Mouse (Mus musculus) heart, embryonic 16.5 days (tissue): ENCODE data around the gene Olfr960. TPM values are rescaled to one million over a fixed set of nuclear protein-coding genes. Genes with fewer than 3 reads are reported as not detected.

Source experiments
- ATAC-seq: fragments of 200-750 bp; cut with Nextera tagmentation; replicated peaks from 2 replicates; pipeline ENCODE4 v1.8.0; 2017; ENCODE audit warnings: moderate number of reproducible peaks; ENCODE audit not compliant: insufficient read depth, low FRiP score; ENCODE audit errors: extremely low read depth
- H3K27ac ChIP-seq: fragments of 300-500 bp; sonication (generic); 2 replicates; pipeline ENCODE4 v1.5.1; 2014; ENCODE audit warnings: mild to moderate bottlenecking, low read length, control low read depth, moderate library complexity
- H3K27me3 ChIP-seq: fragments of 300-500 bp; sonication (generic); 2 replicates; pipeline ENCODE4 v1.6.1; 2014; ENCODE audit warnings: low read length, mixed read lengths; ENCODE audit not compliant: control insufficient read depth, insufficient read depth
- H3K36me3 ChIP-seq: fragments of 300-500 bp; sonication (generic); 2 replicates; pipeline ENCODE4 v1.6.1; 2014; ENCODE audit not compliant: control insufficient read depth, insufficient read depth
- H3K4me1 ChIP-seq: fragments of 300-500 bp; sonication (generic); 2 replicates; pipeline ENCODE4 v1.6.1; 2014; ENCODE audit warnings: low read length, mixed read lengths; ENCODE audit not compliant: control insufficient read depth, insufficient read depth
- H3K4me2 ChIP-seq: fragments of 300-500 bp; sonication (generic); 2 replicates; pipeline ENCODE4 v1.6.1; 2014; ENCODE audit warnings: low read depth, mild to moderate bottlenecking, control low read depth, low read length
- H3K4me3 ChIP-seq: fragments of 300-500 bp; sonication (generic); 2 replicates; pipeline ENCODE4 v1.5.1; 2014; ENCODE audit warnings: mild to moderate bottlenecking, control low read depth, low read length
- H3K9ac ChIP-seq: fragments of 300-500 bp; sonication (generic); 2 replicates; pipeline ENCODE4 v1.6.1; 2014; ENCODE audit warnings: low read length, control low read depth
- H3K9me3 ChIP-seq: fragments of 300-500 bp; sonication (generic); replicated peaks from 2 replicates; pipeline ENCODE4 v1.6.1; 2016; ENCODE audit warnings: low read length; ENCODE audit not compliant: control insufficient read depth
- WGBS: fragments of 180-500 bp; shearing (Covaris S2); extraction: QIAGEN DNeasy Blood & Tissue Kit; methylation state at CpG from one replicate; pipeline ENCODE4 v1.1.7; 2014; 5-methylcytosine and 5-hydroxymethylcytosine counted together
- polyA plus RNA-seq: library from polyadenylated mRNA; unstranded; fragments of >200 nt; fragmentation: Nextera tagmentation; extraction: Ambion mirVana; gene quantifications from 2 replicates; pipeline ENCODE4 v1.2.1, GENCODE M21; 2015

Olfr960 gene
- polyA plus RNA-seq, 1 experiment from 2014 or later: not detected

DNA sequence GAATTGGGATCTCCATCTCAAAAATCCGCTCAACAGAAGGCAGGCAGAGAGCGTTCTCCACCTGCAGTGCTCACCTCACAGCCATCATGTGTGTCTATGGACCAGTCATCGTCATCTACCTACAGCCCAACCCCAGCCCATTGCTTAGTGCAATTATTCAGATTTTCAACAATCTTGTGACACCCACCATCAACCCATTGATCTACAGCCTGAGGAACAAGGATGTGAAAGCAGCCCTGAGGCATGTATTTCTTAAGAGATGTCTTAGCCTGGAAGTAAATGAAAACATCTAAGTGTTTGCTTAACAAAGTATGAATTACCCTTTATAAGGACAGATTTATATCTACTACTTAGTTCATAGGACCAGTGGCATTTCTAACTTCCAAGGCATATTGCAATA lies 2.6 kb downstream of the Olfr960 start:
- no peak overlapping the region for H3K27ac ChIP-seq
- no peak for ATAC-seq
- whole genome bisulfite sequencing: 77% methylated on average over 3 of the region's 3 CpGs
- H3K4me2 ChIP-seq: no peak overlapping the region
- H3K9me3 ChIP-seq: no peaks in the 10 kb centered on the region
- H3K4me3 ChIP-seq: no peak overlapping the region
- H3K27me3 ChIP-seq: no peaks in the 10 kb centered on the region
- H3K4me1 ChIP-seq: no peaks in the 10 kb centered on the region
- no peak overlapping the region for H3K9ac ChIP-seq
- no peaks in the 10 kb centered on the region for H3K36me3 ChIP-seq

DNA sequence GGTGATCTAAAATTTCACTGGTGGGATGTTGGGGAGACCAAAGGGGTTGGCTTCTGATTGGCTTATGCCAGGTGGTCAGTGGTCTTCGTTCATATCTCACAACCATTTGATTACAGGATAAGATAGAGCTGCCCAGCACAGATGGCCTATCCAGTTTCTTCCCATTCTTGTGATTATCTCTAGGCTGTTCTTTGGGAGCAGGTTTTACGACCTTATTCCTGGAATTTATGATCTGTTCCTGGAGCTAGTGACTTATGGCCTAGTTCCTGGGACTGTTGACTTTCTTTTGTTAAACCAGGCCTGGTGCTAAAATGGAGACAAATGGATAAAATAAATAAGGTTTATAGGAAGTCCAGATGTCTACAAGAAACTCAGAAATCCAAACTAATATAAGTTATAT lies 3.5 kb downstream of the Olfr960 start:
- H3K36me3 ChIP-seq: no peaks in the 10 kb centered on the region
- WGBS: 52% methylated on average over 2 of the region's 2 CpGs
- H3K27ac ChIP-seq: no peak overlapping the region
- no peak for ATAC-seq
- H3K4me3 ChIP-seq: no peak overlapping the region
- no peaks in the 10 kb centered on the region for H3K27me3 ChIP-seq
- no peaks in the 10 kb centered on the region for H3K4me1 ChIP-seq
- H3K9ac ChIP-seq: no peak overlapping the region
- no peaks in the 10 kb centered on the region for H3K9me3 ChIP-seq
- no peak overlapping the region for H3K4me2 ChIP-seq

DNA sequence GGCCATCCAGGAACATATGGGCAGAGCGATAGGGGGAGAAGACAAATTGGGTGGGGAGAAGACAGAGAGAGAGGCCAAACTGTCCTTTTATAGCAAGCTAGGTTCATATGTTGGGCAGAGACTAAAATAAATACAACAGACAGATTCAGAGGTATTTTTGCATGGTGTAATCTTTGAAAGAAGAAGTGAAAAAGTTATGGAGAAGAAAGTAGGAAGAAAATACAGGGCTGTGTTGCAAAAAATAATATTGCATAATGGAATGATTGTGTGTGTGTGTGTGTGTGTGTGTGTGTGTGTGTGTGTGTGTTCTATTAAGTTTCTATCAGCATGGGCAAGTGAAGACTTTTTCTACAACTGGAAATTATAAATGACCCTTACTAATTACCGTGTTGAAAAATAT lies 7.9 kb downstream of the Olfr960 start:
- no peak overlapping the region for H3K9ac ChIP-seq

DNA sequence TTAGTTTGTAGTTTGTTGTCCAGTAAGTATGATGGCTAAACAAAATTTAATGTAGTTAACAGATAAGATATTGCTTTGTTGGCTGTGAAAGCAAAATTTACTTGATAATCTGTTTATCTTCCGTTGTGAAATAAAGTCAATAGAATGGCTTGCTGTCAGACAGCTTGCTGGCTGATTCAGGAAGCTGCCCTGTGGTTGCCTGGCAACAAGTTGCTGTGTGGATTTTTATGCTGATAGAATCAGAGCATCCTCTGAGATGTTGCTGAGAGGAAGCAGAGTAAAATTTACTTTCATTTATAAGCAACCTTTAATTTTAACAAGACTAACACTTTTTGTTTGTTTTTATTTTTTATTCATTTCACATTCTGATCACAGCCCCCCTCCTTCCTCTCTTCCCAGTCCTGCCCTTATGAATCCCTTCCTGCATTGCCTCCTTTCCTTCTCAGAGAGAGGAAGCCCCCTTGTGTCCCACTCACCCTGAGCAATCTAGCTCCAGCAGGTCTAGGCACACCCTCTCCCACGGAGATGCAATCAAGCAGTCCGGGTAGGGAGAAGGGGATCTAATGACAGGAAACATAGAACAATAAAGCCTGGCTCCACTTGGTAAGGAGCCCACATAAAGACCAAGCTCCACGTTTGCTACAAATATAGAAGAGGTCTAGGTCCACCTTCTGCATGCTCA lies 12.9 kb downstream of the Olfr960 start:
- no peak overlapping the region for H3K27ac ChIP-seq
- no peaks in the 10 kb centered on the region for H3K27me3 ChIP-seq
- no peaks in the 10 kb centered on the region for H3K4me1 ChIP-seq
- no peak for ATAC-seq
- H3K4me2 ChIP-seq: no peak overlapping the region
- 25% methylated on average over 4 of the region's 4 CpGs for WGBS
- H3K4me3 ChIP-seq: no peak overlapping the region
- H3K9ac ChIP-seq: no peak overlapping the region
- H3K9me3 ChIP-seq: no peaks in the 10 kb centered on the region
- H3K36me3 ChIP-seq: no peaks in the 10 kb centered on the region

More for the DNA sequence above, 7.9 kb downstream of the Olfr960 start:
- no peaks in the 10 kb centered on the region for H3K9me3 ChIP-seq
- no peaks in the 10 kb centered on the region for H3K4me1 ChIP-seq
- no peak overlapping the region for H3K4me3 ChIP-seq
- H3K27ac ChIP-seq: no peak overlapping the region
- ATAC-seq: no peak
- WGBS: 76% methylated on average over 2 of the region's 2 CpGs
- H3K4me2 ChIP-seq: no peak overlapping the region
- no peaks in the 10 kb centered on the region for H3K27me3 ChIP-seq
- no peaks in the 10 kb centered on the region for H3K36me3 ChIP-seq

DNA sequence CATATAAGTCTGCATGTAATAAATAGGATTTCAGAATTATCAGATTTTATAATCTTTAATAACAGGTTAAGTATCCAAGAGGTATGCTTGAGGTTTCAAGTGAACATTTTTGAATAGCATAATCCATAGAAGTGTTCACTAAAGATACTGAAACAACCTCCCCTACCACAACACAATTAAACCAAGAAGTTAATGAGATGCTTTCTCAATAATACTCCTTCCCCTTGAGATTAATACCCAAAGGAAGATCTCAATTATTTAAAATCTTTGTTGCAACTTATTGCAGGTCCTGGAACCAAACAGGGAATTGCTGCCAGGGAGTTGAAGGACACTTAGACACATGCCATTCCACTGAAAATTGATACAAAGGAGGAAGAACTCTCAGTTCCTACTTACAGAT lies 23.6 kb downstream of the Olfr960 start, which contains the start of gene Olfr961:
TSS of gene Olfr961 (plus strand) at position 301 of the 400 bp plus-strand sequence.
- Histone ChIP-seq H3K27ac (no peak within 1 kb of the TSS), H3K4me2 (no peak within 1 kb of the TSS), H3K27me3 (no peaks in the 10 kb centered on the region), H3K4me1 (no peaks in the 10 kb centered on the region), H3K9me3 (no peaks in the 10 kb centered on the region), H3K36me3 (no peaks in the 10 kb centered on the region), H3K4me3 (no peak within 1 kb of the TSS), H3K9ac (no peak within 1 kb of the TSS)
- ATAC-seq: no peak

DNA sequence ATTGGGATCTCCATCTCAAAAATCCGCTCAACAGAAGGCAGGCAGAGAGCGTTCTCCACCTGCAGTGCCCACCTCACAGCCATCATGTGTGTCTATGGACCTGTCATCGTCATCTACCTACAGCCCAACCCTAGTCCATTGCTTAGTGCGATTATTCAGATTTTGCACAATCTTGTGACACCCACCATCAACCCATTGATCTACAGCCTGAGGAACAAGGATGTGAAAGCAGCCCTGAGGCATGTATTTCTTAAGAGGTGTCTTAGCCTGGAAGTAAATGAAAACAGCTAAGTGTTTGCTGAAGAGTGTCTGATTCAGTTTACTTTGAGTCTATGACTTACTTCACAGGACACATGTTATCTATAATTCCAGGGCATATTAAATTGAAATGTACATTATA lies 26.2 kb downstream of the Olfr960 start:
- 81% methylated on average over 4 of the region's 4 CpGs for WGBS
- no peak overlapping the region for H3K27ac ChIP-seq
- no peak for ATAC-seq

DNA sequence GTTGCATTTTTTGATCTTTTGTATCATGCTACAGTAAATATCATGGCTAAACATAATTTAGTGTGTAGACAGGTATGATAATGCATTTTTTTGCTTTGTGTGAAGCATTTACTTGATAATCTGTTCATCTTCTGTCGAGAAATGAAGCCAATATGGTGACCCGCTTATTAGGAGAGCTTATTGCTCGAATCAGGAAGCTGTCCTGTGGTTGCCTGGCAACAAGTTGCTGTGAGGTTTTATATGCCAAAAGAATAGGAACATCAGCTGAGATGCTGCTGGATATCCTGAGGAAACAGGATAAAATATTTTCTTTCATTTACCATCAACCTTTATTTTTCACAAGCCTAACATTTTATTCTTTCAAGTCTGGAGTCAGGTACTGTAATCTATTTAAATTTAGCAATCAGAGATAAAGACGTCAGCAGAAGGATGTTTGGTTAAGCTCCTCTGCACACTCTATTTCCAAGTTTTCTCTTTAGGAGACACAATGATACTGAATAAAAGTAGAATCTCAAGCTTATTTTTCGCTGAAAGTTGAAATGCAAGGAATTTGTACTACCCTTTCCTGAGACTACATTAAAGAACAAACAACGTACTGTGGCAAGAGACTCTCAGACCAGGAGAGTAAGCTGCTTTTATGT lies 33.7 kb downstream of the Olfr960 start:
- no peaks in the 10 kb centered on the region for H3K9me3 ChIP-seq
- ATAC-seq: no peak
- no peak overlapping the region for H3K4me2 ChIP-seq
- H3K4me3 ChIP-seq: no peak overlapping the region
- H3K4me1 ChIP-seq: no peaks in the 10 kb centered on the region
- no peak overlapping the region for H3K27ac ChIP-seq
- H3K36me3 ChIP-seq: no peaks in the 10 kb centered on the region
- 54% methylated on average over 6 of the region's 6 CpGs for WGBS
- no peaks in the 10 kb centered on the region for H3K27me3 ChIP-seq
- no peak overlapping the region for H3K9ac ChIP-seq

More for the DNA sequence above, 26.2 kb downstream of the Olfr960 start:
- no peaks in the 10 kb centered on the region for H3K9me3 ChIP-seq
- no peaks in the 10 kb centered on the region for H3K36me3 ChIP-seq
- no peaks in the 10 kb centered on the region for H3K27me3 ChIP-seq
- no peak overlapping the region for H3K4me2 ChIP-seq
- H3K9ac ChIP-seq: no peak overlapping the region
- no peaks in the 10 kb centered on the region for H3K4me1 ChIP-seq
- no peak overlapping the region for H3K4me3 ChIP-seq

DNA sequence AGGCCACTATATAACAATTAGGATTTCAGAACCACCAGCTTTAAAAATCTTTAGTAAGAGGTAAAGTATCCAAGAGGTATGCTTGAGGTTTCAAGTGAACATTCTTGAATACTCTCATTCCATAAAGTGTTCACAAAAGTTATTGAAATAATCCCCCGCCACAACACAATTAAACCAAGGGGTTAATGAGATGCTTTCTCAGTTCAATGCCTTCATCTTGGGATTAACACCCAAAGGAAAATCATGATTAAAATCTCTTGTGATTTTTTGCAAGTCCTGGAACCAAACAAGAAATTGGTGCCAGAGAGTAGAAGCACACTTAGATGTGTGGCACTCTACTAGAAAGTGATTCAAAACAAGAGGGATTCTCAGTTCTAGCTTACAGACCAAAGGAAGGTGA lies 45.7 kb downstream of the Olfr960 start, which contains the start of gene Olfr963:
TSS of gene Olfr963 (plus strand) at position 301 of the 400 bp plus-strand sequence.
- no peaks in the 10 kb centered on the region; the same call in 1 of the 2 replicates for H3K9me3 ChIP-seq
- H3K4me2 ChIP-seq: no peak within 1 kb of the TSS
- H3K27me3 ChIP-seq: no peaks in the 10 kb centered on the region
- 84% methylated on average over 1 of the region's 1 CpGs for WGBS
- H3K4me1 ChIP-seq: no peaks in the 10 kb centered on the region
- ATAC-seq: no peak
- H3K9ac ChIP-seq: no peak within 1 kb of the TSS
- H3K36me3 ChIP-seq: no peaks in the 10 kb centered on the region
- H3K27ac ChIP-seq: no peak within 1 kb of the TSS
- no peak within 1 kb of the TSS for H3K4me3 ChIP-seq

DNA sequence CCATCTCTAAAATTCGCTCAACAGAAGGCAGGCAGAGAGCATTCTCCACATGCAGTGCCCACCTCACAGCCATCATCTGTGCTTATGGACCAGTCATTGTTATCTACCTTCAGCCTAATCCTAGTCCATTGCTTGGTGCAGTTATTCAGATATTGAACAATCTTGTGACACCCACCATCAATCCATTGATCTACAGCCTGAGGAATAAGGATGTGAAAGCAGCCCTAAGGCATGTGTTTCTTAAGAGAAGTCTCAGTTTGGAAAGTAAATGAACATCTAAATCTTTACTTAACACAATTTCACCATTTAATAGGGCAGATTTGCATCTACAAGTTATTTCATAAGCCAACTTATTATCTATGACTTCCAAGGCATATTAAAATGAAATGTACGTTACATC lies 48.5 kb downstream of the Olfr960 start:
- H3K9ac ChIP-seq: no peak overlapping the region

More for the DNA sequence above, 48.5 kb downstream of the Olfr960 start:
- no peak for ATAC-seq
- H3K4me1 ChIP-seq: no peaks in the 10 kb centered on the region
- no peaks in the 10 kb centered on the region for H3K36me3 ChIP-seq
- no peak overlapping the region for H3K27ac ChIP-seq
- H3K27me3 ChIP-seq: no peaks in the 10 kb centered on the region
- no peaks in the 10 kb centered on the region for H3K9me3 ChIP-seq
- no peak overlapping the region for H3K4me2 ChIP-seq
- WGBS: 63% methylated on average over 2 of the region's 2 CpGs
- no peak overlapping the region for H3K4me3 ChIP-seq
